Mouse (Mus musculus) midbrain, embryonic 14.5 days (tissue): ENCODE data around the gene Srsf10. TPM values are rescaled to one million over a fixed set of nuclear protein-coding genes. Genes with fewer than 3 reads are reported as not detected.
A peak's percentile ranks its signal among the peaks of the same experiment; 100 is the strongest.

ENCODE experiments used
- ATAC-seq: fragments of 200-750 bp; cut with Nextera tagmentation; 2 replicates; pipeline ENCODE4 v1.8.0; 2017; ENCODE audit warnings: moderate number of reproducible peaks, moderate library complexity; ENCODE audit not compliant: low FRiP score, low TSS enrichment
- DNase-seq: peaks from one replicate; pipeline ENCODE4 v3.0.0-alpha.2; 2015
- H3K27ac ChIP-seq: fragments of 300-500 bp; sonication (generic); replicated peaks from 2 replicates; pipeline ENCODE4 v1.5.1; 2014; ENCODE audit warnings: mild to moderate bottlenecking, low read depth, low read length, moderate library complexity
- H3K27me3 ChIP-seq: fragments of 300-500 bp; sonication (generic); 2 replicates; pipeline ENCODE4 v1.6.1; 2014; ENCODE audit warnings: low read length, control low read depth, mixed read lengths; ENCODE audit not compliant: control insufficient read depth, insufficient read depth
- H3K36me3 ChIP-seq: fragments of 300-500 bp; sonication (generic); 2 replicates; pipeline ENCODE4 v1.6.1; 2014; ENCODE audit warnings: low read length, control low read depth; ENCODE audit not compliant: control insufficient read depth, insufficient read depth
- H3K4me1 ChIP-seq: fragments of 300-500 bp; sonication (generic); 2 replicates; pipeline ENCODE4 v1.6.1; 2014; ENCODE audit warnings: mild to moderate bottlenecking, antibody characterized with exemption, low read length, control low read depth; ENCODE audit not compliant: control insufficient read depth, insufficient read depth
- H3K4me2 ChIP-seq: fragments of 300-500 bp; sonication (generic); 2 replicates; pipeline ENCODE4 v1.6.1; 2014; ENCODE audit warnings: mild to moderate bottlenecking, low read length, moderate library complexity
- H3K4me3 ChIP-seq: fragments of 300-500 bp; sonication (generic); replicated peaks from 2 replicates; pipeline ENCODE4 v1.5.1; 2014; ENCODE audit warnings: low read depth, low read length
- H3K9ac ChIP-seq: fragments of 300-500 bp; sonication (generic); replicated peaks from 2 replicates; pipeline ENCODE4 v1.6.1; 2014; ENCODE audit warnings: mild to moderate bottlenecking, low read length, moderate library complexity
- H3K9me3 ChIP-seq: fragments of 300-500 bp; sonication (generic); 2 replicates; pipeline ENCODE4 v1.6.1; 2016; ENCODE audit warnings: low read length, control low read depth, mixed read lengths; ENCODE audit not compliant: control insufficient read depth
- WGBS: fragments of 180-500 bp; shearing (Covaris S2); extraction: QIAGEN DNeasy Blood & Tissue Kit; methylation state at CpG from one replicate; pipeline ENCODE4 v1.1.7; 2014; 5-methylcytosine and 5-hydroxymethylcytosine counted together
- polyA plus RNA-seq: library from polyadenylated mRNA; unstranded; fragments of >200 nt; fragmentation: Nextera tagmentation; extraction: Ambion mirVana; gene quantifications from 2 replicates; pipeline ENCODE4 v1.2.1, GENCODE M21; 2014

The Srsf10 gene
- polyA plus RNA-seq, 1 experiment from 2014 or later = 266 TPM

DNA sequence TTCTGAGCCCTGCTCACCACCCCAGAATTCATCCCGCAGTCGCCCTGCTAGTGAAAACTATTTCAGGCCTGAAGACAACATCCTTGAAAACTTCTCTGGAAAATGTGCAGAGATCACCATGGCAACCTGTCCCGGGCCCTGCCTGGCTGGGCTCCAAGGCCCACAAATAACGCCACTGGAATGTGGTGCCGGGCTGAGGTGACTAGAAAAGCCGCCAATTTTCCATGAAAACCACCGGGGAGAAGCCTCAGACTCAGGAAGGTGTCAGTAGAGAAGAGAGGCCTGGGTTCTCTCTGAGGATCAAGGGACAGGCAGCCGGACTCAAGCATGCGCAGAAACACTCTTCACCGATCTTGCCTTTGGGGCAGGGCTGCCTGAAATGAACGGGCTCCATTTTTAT, 27.1 kb upstream of the Srsf10 start:
- no peaks in the 10 kb centered on the region for H3K27me3 ChIP-seq
- DNase-seq (peak; percentile 80), ATAC-seq (no peak)
- no peak overlapping the region for H3K4me3 ChIP-seq
- peak overlapping the region; percentile 12; the same call in 1 of the 2 replicates for H3K4me2 ChIP-seq
- H3K4me1 ChIP-seq = peaks cover 14% of the 10 kb centered on the region
- no peaks in the 10 kb centered on the region for H3K9me3 ChIP-seq
- peak overlapping the region; percentile 75 for H3K27ac ChIP-seq
- no peaks in the 10 kb centered on the region for H3K36me3 ChIP-seq
- H3K9ac ChIP-seq = peak overlapping the region; percentile 34; the same call in 1 of the 2 replicates
- WGBS = 15% methylated on average over 11 of the region's 11 CpGs

DNA sequence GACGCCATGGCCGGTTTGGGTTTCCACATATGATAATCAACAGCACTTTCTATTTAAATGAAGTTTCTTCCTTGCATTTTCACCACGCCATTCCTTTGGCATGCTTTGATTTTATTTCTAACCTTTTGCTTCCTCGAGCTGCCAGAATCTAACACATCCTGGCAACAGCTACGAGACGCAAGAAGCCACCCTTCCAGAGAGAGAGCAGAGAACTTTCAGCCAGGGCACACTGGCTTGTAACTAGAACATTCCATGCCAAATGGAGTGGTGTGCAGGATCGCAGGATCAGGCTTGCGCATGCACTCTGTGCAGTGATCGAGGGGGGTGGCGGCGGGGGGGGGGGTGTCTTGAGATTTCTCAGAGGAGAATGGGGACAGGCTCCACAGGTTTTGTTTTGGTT, 23.5 kb upstream of the Srsf10 start:
- ATAC-seq (no peak), DNase-seq (no peak)
- no peak overlapping the region for H3K4me3 ChIP-seq
- no peak overlapping the region for H3K4me2 ChIP-seq
- H3K9me3 ChIP-seq = no peaks in the 10 kb centered on the region
- no peak overlapping the region for H3K27ac ChIP-seq
- 79% methylated on average over 11 of the region's 11 CpGs for WGBS
- no peaks in the 10 kb centered on the region for H3K36me3 ChIP-seq
- no peak overlapping the region for H3K9ac ChIP-seq
- H3K4me1 ChIP-seq = peaks cover 20% of the 10 kb centered on the region
- no peaks in the 10 kb centered on the region for H3K27me3 ChIP-seq

DNA sequence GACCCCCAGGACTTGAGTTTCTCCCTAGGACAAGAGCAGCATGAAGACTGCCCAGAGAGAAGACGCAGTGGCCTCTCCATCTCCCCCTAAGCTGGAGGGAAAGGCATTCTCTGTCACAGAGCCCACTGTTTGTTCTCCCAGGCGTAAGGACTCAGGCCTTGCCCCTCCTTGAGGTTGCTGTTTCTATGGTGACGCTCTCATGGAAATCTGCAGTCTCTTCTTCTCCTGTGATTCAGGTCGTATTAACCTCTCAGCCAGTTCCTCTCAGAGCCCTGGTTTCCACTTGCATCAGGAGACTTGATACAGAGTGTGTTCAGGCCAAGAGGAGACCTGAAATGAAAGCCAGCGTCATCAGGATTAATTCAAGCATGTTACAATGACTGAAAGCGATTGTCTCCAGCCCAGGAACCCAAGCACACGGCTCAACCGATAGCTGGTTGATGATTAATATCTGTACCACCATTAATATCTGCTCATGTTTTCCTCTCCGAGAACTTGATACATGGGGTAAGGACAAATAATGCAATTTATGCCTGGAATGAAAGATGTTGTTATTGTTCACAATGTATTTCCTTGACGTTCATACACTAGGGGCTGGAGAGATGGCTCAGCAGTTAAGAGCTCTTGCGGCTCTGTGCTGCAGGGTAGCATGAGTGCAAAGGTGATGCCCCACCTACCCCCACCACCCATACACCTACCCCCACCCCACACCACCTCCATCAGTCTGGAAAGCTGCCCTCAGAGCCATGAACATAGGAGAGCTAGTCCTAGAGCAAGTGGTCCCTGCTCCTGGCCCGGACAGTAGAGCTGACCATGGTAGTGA, 22.0 kb upstream of the Srsf10 start:
- Histone ChIP-seq H3K9ac (no peak overlapping the region; the same call in 1 of the 2 replicates), H3K4me1 (peaks cover 18% of the 10 kb centered on the region), H3K27me3 (no peaks in the 10 kb centered on the region), H3K4me3 (no peak overlapping the region), H3K36me3 (no peaks in the 10 kb centered on the region), H3K27ac (peak overlapping the region; percentile 82), H3K9me3 (no peaks in the 10 kb centered on the region), H3K4me2 (peak overlapping the region; percentile 31)
- 37% methylated on average over 12 of the region's 12 CpGs for WGBS
- DNase-seq (peak; percentile 81), ATAC-seq (no peak; the same call in 1 of the 2 replicates)

DNA sequence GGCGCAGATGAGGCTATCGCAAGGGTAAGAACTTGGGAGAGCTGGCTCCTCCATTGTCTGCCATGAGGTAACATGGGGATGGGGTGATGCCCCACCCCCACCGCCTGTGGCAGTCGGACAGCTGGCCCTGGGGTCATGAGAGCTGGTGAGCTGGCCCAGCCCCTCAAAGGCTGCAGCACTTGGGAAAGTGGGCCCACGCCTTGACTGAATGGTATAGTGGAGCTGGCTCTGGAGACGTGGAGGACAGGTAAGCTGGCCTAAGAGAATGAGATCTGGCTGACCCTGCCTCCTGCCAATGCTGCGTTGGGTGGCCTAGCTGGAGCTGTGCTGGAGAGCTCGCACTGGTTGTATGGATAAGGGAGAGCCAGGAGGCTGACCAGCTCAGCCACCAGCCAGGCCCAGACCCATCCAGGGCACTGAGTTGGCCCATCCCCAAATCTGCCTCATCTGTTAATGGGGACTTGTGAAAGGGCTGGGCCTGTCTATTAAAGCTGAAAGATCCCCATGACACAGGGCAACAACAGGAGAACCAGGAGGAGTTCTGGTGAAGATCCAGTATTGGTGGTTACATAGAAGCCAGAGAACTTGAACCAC, 21.3 kb upstream of the Srsf10 start:
- H3K9ac ChIP-seq = no peak overlapping the region
- 84% methylated on average over 8 of the region's 8 CpGs for WGBS
- no peaks in the 10 kb centered on the region for H3K36me3 ChIP-seq
- ATAC-seq = no peak
- peaks cover 11% of the 10 kb centered on the region for H3K4me1 ChIP-seq
- no peaks in the 10 kb centered on the region for H3K27me3 ChIP-seq
- peak overlapping the region; percentile 82 for H3K27ac ChIP-seq
- H3K4me2 ChIP-seq = 0 out of 2 replicates have a peak overlapping the region, but pooled peaks have one; percentile 31
- H3K4me3 ChIP-seq = no peak overlapping the region
- no peak for DNase-seq
- no peaks in the 10 kb centered on the region for H3K9me3 ChIP-seq

DNA sequence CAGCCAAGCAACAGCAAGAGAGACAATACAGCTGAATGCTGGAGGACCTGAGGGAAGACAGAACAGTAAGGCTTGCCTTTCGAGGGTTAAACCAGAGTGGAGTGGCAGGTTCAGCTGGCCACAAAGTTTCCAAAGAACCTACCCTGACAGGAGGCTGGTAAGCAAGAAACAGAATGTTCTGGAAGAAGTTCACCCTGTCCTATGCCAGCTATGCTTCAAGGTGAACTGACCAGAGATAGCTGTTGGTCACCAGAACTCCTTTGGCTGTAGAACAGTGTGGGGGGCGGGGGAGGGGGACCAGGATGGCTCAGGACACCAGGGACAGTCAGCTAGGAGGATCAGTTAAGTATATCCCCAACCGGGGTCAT, 16.6 kb upstream of the Srsf10 start:
- Histone ChIP-seq H3K4me1 (peaks cover 2% of the 10 kb centered on the region; the same call in 1 of the 2 replicates), H3K36me3 (no peaks in the 10 kb centered on the region), H3K27ac (no peak overlapping the region), H3K4me2 (no peak overlapping the region), H3K9me3 (no peaks in the 10 kb centered on the region), H3K4me3 (no peak overlapping the region), H3K27me3 (no peaks in the 10 kb centered on the region), H3K9ac (no peak overlapping the region)
- ATAC-seq (no peak), DNase-seq (no peak)
- WGBS = 74% methylated on average over 3 of the region's 3 CpGs

DNA sequence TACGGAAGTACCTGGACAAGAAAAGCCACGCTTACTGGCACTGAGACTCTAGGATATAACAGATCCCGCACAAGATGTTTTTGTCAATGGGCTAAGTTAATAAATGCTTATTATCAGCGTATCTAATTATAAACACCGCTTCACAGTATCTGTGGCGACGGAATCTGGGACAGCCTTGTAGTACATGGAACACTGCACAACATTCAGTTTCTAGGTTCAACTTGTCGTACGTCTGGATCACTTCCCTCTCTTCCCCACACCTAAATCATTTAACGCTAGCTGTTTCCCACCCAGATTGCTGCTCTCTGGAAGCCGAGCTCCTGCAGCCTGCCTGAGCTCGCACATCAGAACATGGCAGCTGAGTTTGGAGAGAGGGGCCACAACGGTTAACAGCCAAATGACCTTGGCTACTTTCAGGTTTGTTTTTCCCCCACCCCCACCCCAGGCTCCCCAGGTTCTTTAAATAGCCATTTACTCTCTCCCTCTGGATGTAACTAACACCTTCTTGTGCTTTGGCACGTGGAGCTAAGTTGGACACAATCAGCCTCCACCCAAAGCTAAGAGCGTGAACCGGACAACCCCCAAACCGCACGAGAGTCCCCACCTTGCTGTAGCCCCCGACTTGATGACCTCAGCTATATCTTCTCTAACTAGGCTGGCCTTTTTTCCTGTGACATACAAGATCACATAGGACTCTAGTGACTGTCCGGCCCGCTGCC, 16.1 kb upstream of the Srsf10 start:
- WGBS = 93% methylated on average over 21 of the region's 21 CpGs
- no peak overlapping the region for H3K4me3 ChIP-seq
- DNase-seq = no peak

DNA sequence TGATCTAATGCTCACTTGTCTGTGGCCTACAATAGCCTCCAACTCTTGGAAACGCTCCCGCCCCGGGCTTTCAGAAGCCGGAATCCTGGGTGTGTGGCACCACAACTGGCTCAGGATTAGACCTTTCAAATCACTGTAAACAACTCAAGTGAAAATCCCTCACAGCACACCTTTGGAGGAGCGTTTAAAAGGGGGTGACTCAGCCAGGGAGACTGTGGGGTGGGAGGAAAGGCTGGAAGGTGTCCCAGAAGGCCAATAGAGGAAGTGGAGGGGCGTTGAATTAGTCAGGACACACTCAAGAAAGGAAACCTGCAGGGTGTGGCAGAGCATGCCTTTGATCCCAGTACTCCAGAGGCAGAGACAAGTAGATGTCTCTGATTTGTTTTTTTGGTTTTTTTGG, 11.1 kb upstream of the Srsf10 start:
- 83% methylated on average over 6 of the region's 6 CpGs for WGBS
- H3K4me3 ChIP-seq = no peak overlapping the region
- no peak for DNase-seq

More for the DNA sequence above, 16.1 kb upstream of the Srsf10 start:
- no peak overlapping the region for H3K9ac ChIP-seq
- H3K36me3 ChIP-seq = no peaks in the 10 kb centered on the region
- H3K4me1 ChIP-seq = no peaks in the 10 kb centered on the region
- H3K27me3 ChIP-seq = no peaks in the 10 kb centered on the region
- ATAC-seq = no peak
- H3K27ac ChIP-seq = no peak overlapping the region
- no peak overlapping the region for H3K4me2 ChIP-seq
- H3K9me3 ChIP-seq = no peaks in the 10 kb centered on the region

DNA sequence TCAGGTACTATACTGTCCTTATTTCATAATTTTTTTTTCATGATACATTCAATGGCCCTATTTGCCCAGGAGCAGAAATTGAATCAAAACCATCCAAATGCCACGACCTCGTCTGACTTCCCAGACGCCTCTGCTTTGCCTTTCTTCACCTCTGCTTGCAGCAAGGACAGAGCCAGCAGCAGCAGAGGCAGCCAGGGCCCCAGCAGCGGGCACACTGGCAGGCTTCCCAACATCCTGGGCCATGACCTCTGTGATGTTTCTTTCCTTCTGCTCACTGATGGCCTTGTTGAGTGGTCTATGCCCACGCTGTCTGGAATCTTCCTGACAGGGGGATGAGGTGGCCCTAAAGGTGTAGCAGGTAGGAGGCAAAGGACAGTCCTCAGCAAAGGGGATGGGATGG, 8.0 kb upstream of the Srsf10 start:
- WGBS = 70% methylated on average over 5 of the region's 5 CpGs
- ATAC-seq = no peak

More for the DNA sequence above, 11.1 kb upstream of the Srsf10 start:
- Histone ChIP-seq H3K36me3 (no peaks in the 10 kb centered on the region), H3K4me2 (no peak overlapping the region), H3K9ac (no peak overlapping the region), H3K27ac (no peak overlapping the region), H3K27me3 (no peaks in the 10 kb centered on the region), H3K4me1 (no peaks in the 10 kb centered on the region), H3K9me3 (no peaks in the 10 kb centered on the region)
- no peak for ATAC-seq

More for the DNA sequence above, 8.0 kb upstream of the Srsf10 start:
- Histone ChIP-seq H3K9me3 (no peaks in the 10 kb centered on the region), H3K4me1 (peaks cover 6% of the 10 kb centered on the region), H3K36me3 (no peaks in the 10 kb centered on the region), H3K27ac (no peak overlapping the region), H3K4me2 (no peak overlapping the region), H3K27me3 (no peaks in the 10 kb centered on the region), H3K9ac (no peak overlapping the region), H3K4me3 (no peak overlapping the region)
- DNase-seq = no peak
